Mouse (Mus musculus): Measurements from ENCODE around the gene Mgp. TPM values are rescaled to one million over a fixed set of nuclear protein-coding genes. Genes with fewer than 3 reads are reported as not detected.

Mgp gene
- polyA plus RNA-seq (2014; fragmentation: Nextera tagmentation; extraction: Ambion mirVana), result 101 and 117 TPM in 2 replicates

- DNase-seq (ENCODE audit: low spot score) (peak; percentile 54), ATAC-seq (replicated peaks; ENCODE audit: low FRiP score, low TSS enrichment, low read depth) (0 out of 2 replicates have a peak, but pooled peaks have one; percentile 43)
- H3K36me3 ChIP-seq (ENCODE audit: control insufficient read depth, insufficient read depth, low read length), result no peaks in the 10 kb centered on the region
- peak within 1 kb of the TSS; percentile 38 for H3K4me2 ChIP-seq (ENCODE audit: low read length)
- WGBS, result 35% methylated on average over 9 of the region's 9 CpGs
- peak within 1 kb of the TSS; percentile 23; the same call in 1 of the 2 replicates for H3K27ac ChIP-seq (ENCODE audit: low read depth)
- no peaks in the 10 kb centered on the region for H3K9me3 ChIP-seq (ENCODE audit: control insufficient read depth, low read length)
- peaks cover 13% of the 10 kb centered on the region; the same call in 1 of the 2 replicates for H3K4me1 ChIP-seq (replicated peaks; ENCODE audit: control insufficient read depth, insufficient read depth, low read length)
- H3K27me3 ChIP-seq (replicated peaks; ENCODE audit: control insufficient read depth, insufficient read depth, low read length), result no peaks in the 10 kb centered on the region
- H3K9ac ChIP-seq (ENCODE audit: low read length), result peak within 1 kb of the TSS; percentile 27; the same call in 1 of the 2 replicates
- peak within 1 kb of the TSS; percentile 22 for H3K4me3 ChIP-seq (ENCODE audit: low read depth, low read length)
Observed at GRCm38 (mm10) chr6:136875670-136876069, at the start of gene Mgp. Gene Mgp (minus strand): TSS chr6:136875823.

GRCm38 (mm10) chr6:136925049-136925448 lies 49.4 kb upstream of the Mgp start:
- Histone ChIP-seq H3K36me3 (ENCODE audit: control insufficient read depth, insufficient read depth, low read length) (no peaks in the 10 kb centered on the region), H3K9ac (ENCODE audit: low read length) (no peak overlapping the region), H3K4me2 (ENCODE audit: low read length) (no peak overlapping the region), H3K4me1 (replicated peaks; ENCODE audit: control insufficient read depth, insufficient read depth, low read length) (peaks cover 11% of the 10 kb centered on the region; the same call in 1 of the 2 replicates), H3K4me3 (ENCODE audit: low read depth, low read length) (no peak overlapping the region), H3K9me3 (ENCODE audit: control insufficient read depth, low read length) (no peaks in the 10 kb centered on the region), H3K27ac (ENCODE audit: low read depth) (no peak overlapping the region), H3K27me3 (replicated peaks; ENCODE audit: control insufficient read depth, insufficient read depth, low read length) (no peaks in the 10 kb centered on the region)
- no peak for ATAC-seq (replicated peaks; ENCODE audit: low FRiP score, low TSS enrichment, low read depth)
- DNase-seq (ENCODE audit: low spot score), result no peak
- WGBS, result 65% methylated on average over 8 of the region's 8 CpGs

GRCm38 (mm10) chr6:136923532-136923931 lies 47.9 kb upstream of the Mgp start, which contains the start of gene Pde6h:
Gene Pde6h (plus strand): TSS chr6:136923832.
- DNase-seq (ENCODE audit: low spot score) (no peak), ATAC-seq (replicated peaks; ENCODE audit: low FRiP score, low TSS enrichment, low read depth) (no peak)
- WGBS, result 93% methylated on average over 8 of the region's 8 CpGs
- H3K9me3 ChIP-seq (ENCODE audit: control insufficient read depth, low read length), result no peaks in the 10 kb centered on the region
- H3K36me3 ChIP-seq (ENCODE audit: control insufficient read depth, insufficient read depth, low read length), result no peaks in the 10 kb centered on the region
- H3K9ac ChIP-seq (ENCODE audit: low read length), result no peak within 1 kb of the TSS
- H3K27ac ChIP-seq (ENCODE audit: low read depth), result no peak within 1 kb of the TSS
- no peak within 1 kb of the TSS for H3K4me3 ChIP-seq (ENCODE audit: low read depth, low read length)
- peaks cover 11% of the 10 kb centered on the region; the same call in 1 of the 2 replicates for H3K4me1 ChIP-seq (replicated peaks; ENCODE audit: control insufficient read depth, insufficient read depth, low read length)
- H3K4me2 ChIP-seq (ENCODE audit: low read length), result no peak within 1 kb of the TSS
- no peaks in the 10 kb centered on the region for H3K27me3 ChIP-seq (replicated peaks; ENCODE audit: control insufficient read depth, insufficient read depth, low read length)

- H3K4me2 ChIP-seq (ENCODE audit: low read length), result no peak overlapping the region
Observed at GRCm38 (mm10) chr6:136922871-136923270, 47.2 kb upstream of the Mgp start.

GRCm38 (mm10) chr6:136922080-136922479 lies 46.5 kb upstream of the Mgp start, which contains the start of gene Erp27:
Gene Erp27 (minus strand): TSS chr6:136922180.
- Histone ChIP-seq H3K4me3 (ENCODE audit: low read depth, low read length) (no peak within 1 kb of the TSS), H3K27me3 (replicated peaks; ENCODE audit: control insufficient read depth, insufficient read depth, low read length) (no peaks in the 10 kb centered on the region), H3K9me3 (ENCODE audit: control insufficient read depth, low read length) (no peaks in the 10 kb centered on the region), H3K27ac (ENCODE audit: low read depth) (no peak within 1 kb of the TSS), H3K4me1 (replicated peaks; ENCODE audit: control insufficient read depth, insufficient read depth, low read length) (peaks cover 19% of the 10 kb centered on the region; the same call in 1 of the 2 replicates), H3K4me2 (ENCODE audit: low read length) (no peak within 1 kb of the TSS), H3K36me3 (ENCODE audit: control insufficient read depth, insufficient read depth, low read length) (no peaks in the 10 kb centered on the region), H3K9ac (ENCODE audit: low read length) (no peak within 1 kb of the TSS)
- ATAC-seq (replicated peaks; ENCODE audit: low FRiP score, low TSS enrichment, low read depth), result no peak
- no peak for DNase-seq (ENCODE audit: low spot score)
- WGBS, result 51% methylated on average over 5 of the region's 5 CpGs

More at GRCm38 (mm10) chr6:136922871-136923270, 47.2 kb upstream of the Mgp start:
- no peaks in the 10 kb centered on the region for H3K27me3 ChIP-seq (replicated peaks; ENCODE audit: control insufficient read depth, insufficient read depth, low read length)
- 90% methylated on average over 7 of the region's 7 CpGs for WGBS
- no peak overlapping the region for H3K27ac ChIP-seq (ENCODE audit: low read depth)
- H3K4me1 ChIP-seq (replicated peaks; ENCODE audit: control insufficient read depth, insufficient read depth, low read length), result peaks cover 17% of the 10 kb centered on the region; the same call in 1 of the 2 replicates
- no peaks in the 10 kb centered on the region for H3K9me3 ChIP-seq (ENCODE audit: control insufficient read depth, low read length)
- H3K9ac ChIP-seq (ENCODE audit: low read length), result no peak overlapping the region
- ATAC-seq (replicated peaks; ENCODE audit: low FRiP score, low TSS enrichment, low read depth) (no peak), DNase-seq (ENCODE audit: low spot score) (no peak)
- H3K36me3 ChIP-seq (ENCODE audit: control insufficient read depth, insufficient read depth, low read length), result no peaks in the 10 kb centered on the region
- no peak overlapping the region for H3K4me3 ChIP-seq (ENCODE audit: low read depth, low read length)

GRCm38 (mm10) chr6:136921601-136922000 lies 46.0 kb upstream of the Mgp start:
- H3K36me3 ChIP-seq (ENCODE audit: control insufficient read depth, insufficient read depth, low read length), result no peaks in the 10 kb centered on the region
- H3K9me3 ChIP-seq (ENCODE audit: control insufficient read depth, low read length), result no peaks in the 10 kb centered on the region
- peaks cover 19% of the 10 kb centered on the region; the same call in 1 of the 2 replicates for H3K4me1 ChIP-seq (replicated peaks; ENCODE audit: control insufficient read depth, insufficient read depth, low read length)
- no peak overlapping the region for H3K9ac ChIP-seq (ENCODE audit: low read length)
- 43% methylated on average over 7 of the region's 7 CpGs for WGBS
- H3K4me2 ChIP-seq (ENCODE audit: low read length), result no peak overlapping the region
- DNase-seq (ENCODE audit: low spot score) (no peak), ATAC-seq (replicated peaks; ENCODE audit: low FRiP score, low TSS enrichment, low read depth) (no peak)
- no peaks in the 10 kb centered on the region for H3K27me3 ChIP-seq (replicated peaks; ENCODE audit: control insufficient read depth, insufficient read depth, low read length)
- no peak overlapping the region for H3K27ac ChIP-seq (ENCODE audit: low read depth)
- no peak overlapping the region for H3K4me3 ChIP-seq (ENCODE audit: low read depth, low read length)

GRCm38 (mm10) chr6:136920320-136921257 lies 45.0 kb upstream of the Mgp start:
- no peak overlapping the region for H3K4me2 ChIP-seq (ENCODE audit: low read length)
- peak; percentile 52; the same call in 1 of the 2 replicates for ATAC-seq (replicated peaks; ENCODE audit: low FRiP score, low TSS enrichment, low read depth)

GRCm38 (mm10) chr6:136917885-136918284 lies 42.3 kb upstream of the Mgp start:
- Histone ChIP-seq H3K4me1 (replicated peaks; ENCODE audit: control insufficient read depth, insufficient read depth, low read length) (peaks cover 27% of the 10 kb centered on the region), H3K9ac (ENCODE audit: low read length) (no peak overlapping the region), H3K4me3 (ENCODE audit: low read depth, low read length) (no peak overlapping the region), H3K36me3 (ENCODE audit: control insufficient read depth, insufficient read depth, low read length) (no peaks in the 10 kb centered on the region), H3K9me3 (ENCODE audit: control insufficient read depth, low read length) (no peaks in the 10 kb centered on the region), H3K4me2 (ENCODE audit: low read length) (no peak overlapping the region), H3K27me3 (replicated peaks; ENCODE audit: control insufficient read depth, insufficient read depth, low read length) (no peaks in the 10 kb centered on the region), H3K27ac (ENCODE audit: low read depth) (no peak overlapping the region)
- WGBS, result 12% methylated on average over 2 of the region's 2 CpGs
- DNase-seq (ENCODE audit: low spot score) (no peak), ATAC-seq (replicated peaks; ENCODE audit: low FRiP score, low TSS enrichment, low read depth) (no peak)

More at GRCm38 (mm10) chr6:136920320-136921257, 45.0 kb upstream of the Mgp start:
- H3K9me3 ChIP-seq (ENCODE audit: control insufficient read depth, low read length), result no peaks in the 10 kb centered on the region
- no peaks in the 10 kb centered on the region for H3K36me3 ChIP-seq (ENCODE audit: control insufficient read depth, insufficient read depth, low read length)
- H3K9ac ChIP-seq (ENCODE audit: low read length), result no peak overlapping the region
- no peaks in the 10 kb centered on the region for H3K27me3 ChIP-seq (replicated peaks; ENCODE audit: control insufficient read depth, insufficient read depth, low read length)
- peaks cover 19% of the 10 kb centered on the region; the same call in 1 of the 2 replicates for H3K4me1 ChIP-seq (replicated peaks; ENCODE audit: control insufficient read depth, insufficient read depth, low read length)
- WGBS, result 35% methylated on average over 16 of the region's 16 CpGs
- H3K4me3 ChIP-seq (ENCODE audit: low read depth, low read length), result no peak overlapping the region
- H3K27ac ChIP-seq (ENCODE audit: low read depth), result no peak overlapping the region
- DNase-seq (ENCODE audit: low spot score), result peak; percentile 86
